8 mouse cellular contexts compared by ENCODE assay signal in genomic region chr16:94370173-94370914, GRCm38 (mm10). TPM values are rescaled to one million over a fixed set of nuclear protein-coding genes. Genes with fewer than 3 reads are reported as not detected.
DNase-seq lines count a peak whose midpoint lies in the region; ATAC-seq and TF ChIP-seq lines count a peak whose summit lies in the region.

Gene Ttc3, plus strand, starts transcription at chr16:94370618.

- peak; percentile 98 for DNase-seq in forebrain, embryonic 14.5 days (ENCODE audit: low spot score)
- peak; percentile 96 to 97 for DNase-seq in heart, postnatal 14 days
- peak; percentile 95 for DNase-seq in layer of hippocampus, adult 11-12 months (ENCODE audit: low spot score)
- peak; percentile 89 for DNase-seq in lung, adult 18-20 months
- peak; percentile 96 for DNase-seq in testis, postnatal 14 days (ENCODE audit: low spot score)

- TF ChIP-seq POLR2A in ES-Bruce4 (IDR thresholded peaks at IDR 0.05; ENCODE audit: insufficient read depth, low read length), result peak; percentile 18

- peak within 1 kb of the TSS; percentile 88 for H3K9ac ChIP-seq in ES-Bruce4 (ENCODE audit: low read depth, poor library complexity, severe bottlenecking)
- H3K9ac ChIP-seq in forebrain, embryonic 14.5 days (ENCODE audit: low read length), result peak within 1 kb of the TSS; percentile 98
- peak within 1 kb of the TSS; percentile 99 for H3K9ac ChIP-seq in neural tube, embryonic 15.5 days (replicated peaks)

- TF ChIP-seq CTCF in ES-Bruce4 (IDR thresholded peaks at IDR 0.05; ENCODE audit: low read depth, low read length), result no peak

- H3K9me3 ChIP-seq in ES-Bruce4 (replicated peaks; ENCODE audit: control insufficient read depth, insufficient read depth, low read length, poor library complexity, severe bottlenecking), result no peaks in the 10 kb centered on the region
- no peaks in the 10 kb centered on the region for H3K9me3 ChIP-seq in forebrain, embryonic 14.5 days (replicated peaks; ENCODE audit: control insufficient read depth, low read length)
- no peaks in the 10 kb centered on the region for H3K9me3 ChIP-seq in neural tube, embryonic 15.5 days (replicated peaks)

- peak; percentile 63 for ATAC-seq in cerebellum, adult (ENCODE audit: insufficient number of reproducible peaks, low FRiP score, low TSS enrichment)
- ATAC-seq in forebrain, embryonic 14.5 days, result peak; percentile 77
- peak; percentile 81 for ATAC-seq in neural tube, embryonic 15.5 days (ENCODE audit: low FRiP score)

- H3K36me3 ChIP-seq in ES-Bruce4 (ENCODE audit: control insufficient read depth, insufficient read depth, low read length, poor library complexity, severe bottlenecking), result no peaks in the 10 kb centered on the region
- no peaks in the 10 kb centered on the region for H3K36me3 ChIP-seq in forebrain, embryonic 14.5 days (ENCODE audit: control insufficient read depth, insufficient read depth, low read length)
- 0 out of 2 replicates have a peak, but pooled peaks cover 3% of the 10 kb centered on the region for H3K36me3 ChIP-seq in neural tube, embryonic 15.5 days

- no peak within 1 kb of the TSS for H3K27ac ChIP-seq in ES-Bruce4 (ENCODE audit: insufficient read depth, low read length)
- peak within 1 kb of the TSS; percentile 99 for H3K27ac ChIP-seq in forebrain, embryonic 14.5 days (ENCODE audit: low read depth, low read length)
- H3K27ac ChIP-seq in neural tube, embryonic 15.5 days (replicated peaks), result peak within 1 kb of the TSS; percentile 100

- peak within 1 kb of the TSS; percentile 85 for H3K4me2 ChIP-seq in forebrain, embryonic 14.5 days (ENCODE audit: low read length)
- peak within 1 kb of the TSS; percentile 64 for H3K4me2 ChIP-seq in neural tube, embryonic 15.5 days

- no peaks in the 10 kb centered on the region for H3K4me1 ChIP-seq in ES-Bruce4 (ENCODE audit: control insufficient read depth, insufficient read depth, low read length)
- peaks cover 25% of the 10 kb centered on the region for H3K4me1 ChIP-seq in forebrain, embryonic 14.5 days (ENCODE audit: control insufficient read depth, insufficient read depth, low read length)
- peaks cover 37% of the 10 kb centered on the region for H3K4me1 ChIP-seq in neural tube, embryonic 15.5 days

- WGBS in forebrain, embryonic 14.5 days, result under 1% methylated on average over 77 of the region's 79 CpGs
- under 1% methylated on average over 78 of the region's 79 CpGs for WGBS in neural tube, embryonic 15.5 days

- H3K27me3 ChIP-seq in ES-Bruce4 (ENCODE audit: control insufficient read depth, insufficient read depth, low read length, poor library complexity, severe bottlenecking), result no peaks in the 10 kb centered on the region
- no peaks in the 10 kb centered on the region for H3K27me3 ChIP-seq in forebrain, embryonic 14.5 days (replicated peaks; ENCODE audit: control insufficient read depth, insufficient read depth, low read length)
- H3K27me3 ChIP-seq in neural tube, embryonic 15.5 days (replicated peaks), result no peaks in the 10 kb centered on the region

- intact Hi-C loops in heart, postnatal 14 days (cut with DNase I), result loop anchor here (2.0 kb wide), 1 partner anchor 58 kb away; the partner anchor contains the start of gene Hlcs

- no peak for TF ChIP-seq EP300 in ES-Bruce4 (IDR thresholded peaks at IDR 0.05; ENCODE audit: insufficient read depth, low read depth, low read length)

- H3K4me3 ChIP-seq in ES-Bruce4 (ENCODE audit: low read depth, low read length), result peak within 1 kb of the TSS; percentile 87
- peak within 1 kb of the TSS; percentile 92 for H3K4me3 ChIP-seq in forebrain, embryonic 14.5 days (ENCODE audit: low read depth, low read length)
- peak within 1 kb of the TSS; percentile 90 for H3K4me3 ChIP-seq in neural tube, embryonic 15.5 days (replicated peaks)

RNA-seq across cellular contexts. Expression of gene Ttc3, which starts in this region (rescaled TPM):
- 149 and 152 TPM in 2 replicates for polyA plus RNA-seq in ES-Bruce4 (2011; ENCODE audit: insufficient read depth, insufficient read length, low read depth, missing spikeins)
- polyA plus RNA-seq in forebrain, embryonic 14.5 days (2014; fragmentation: Nextera tagmentation; extraction: Ambion mirVana), result 815 and 924 TPM in 2 replicates
- 10 to 100 TPM; 78.3 to 88.3 TPM for total RNA-seq in heart, postnatal 14 days (2021)
- polyA plus RNA-seq in neural tube, embryonic 15.5 days (2015; fragmentation: Nextera tagmentation; extraction: Ambion mirVana), result 804 and 915 TPM in 2 replicates
